Mouse (Mus musculus) cortical plate, adult 2 months (tissue): ENCODE results near the gene Myadml2.

ENCODE experiments used
- CTCF ChIP-seq: fragments of 200-500 bp; IDR thresholded peaks from 2 replicates; pipeline ENCODE4 v1.5.1; 2011; ENCODE audit warnings: mild to moderate bottlenecking, control low read depth, low read length; ENCODE audit not compliant: insufficient read depth; ENCODE audit errors: extremely low read depth
- POLR2A ChIP-seq: fragments of 200-500 bp; IDR thresholded peaks from 2 replicates; pipeline ENCODE4 v1.6.1; 2011; ENCODE audit warnings: mild to moderate bottlenecking, low read length, control low read depth; ENCODE audit not compliant: insufficient read depth; ENCODE audit errors: extremely low read depth

DNA sequence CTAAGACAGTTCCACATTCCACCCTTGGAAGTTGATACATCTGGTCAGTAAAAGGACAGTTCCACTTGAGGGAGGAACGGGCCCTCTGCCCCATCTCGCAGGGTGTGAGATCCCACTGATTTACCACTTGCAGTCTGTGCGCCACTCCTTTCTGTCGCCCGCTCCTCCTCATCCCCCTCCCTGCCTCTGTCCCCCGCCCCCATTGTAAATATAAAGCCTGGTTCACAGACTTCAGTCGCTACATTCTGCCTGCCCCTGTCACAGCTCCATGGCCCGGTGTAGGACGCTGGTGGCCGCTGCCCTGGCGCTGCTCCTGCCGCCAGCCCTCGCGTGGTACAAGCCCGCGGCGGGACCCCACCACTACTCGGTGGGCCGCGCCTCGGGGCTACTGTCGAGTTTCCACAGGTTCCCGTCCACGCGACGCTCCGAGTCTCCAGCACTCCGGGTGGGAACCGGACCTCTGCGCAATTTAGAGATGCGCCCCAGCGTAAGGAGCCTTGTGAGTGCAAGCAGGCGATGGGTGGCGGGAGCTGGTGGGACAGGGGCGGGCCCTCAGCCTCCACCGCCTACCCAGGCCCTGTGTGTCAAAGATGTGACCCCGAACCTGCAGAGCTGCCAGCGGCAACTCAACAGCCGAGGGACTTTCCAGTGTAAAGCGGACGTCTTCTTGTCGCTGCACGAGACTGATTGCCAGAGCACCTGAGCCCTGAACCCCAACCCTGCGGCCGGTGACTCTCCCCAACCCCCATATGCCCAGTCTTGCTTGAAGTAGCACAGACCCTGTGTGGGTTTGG is 39.5 kb downstream of the Myadml2 start, which contains the start of gene Npb:
- TF ChIP-seq POLR2A (no peak), CTCF (no peak)
